Mouse (Mus musculus): ENCODE data around the gene Trim23. TPM values are rescaled to one million over a fixed set of nuclear protein-coding genes. Genes with fewer than 3 reads are reported as not detected.

Trim23 gene
- total RNA-seq, 1 experiment from 2014 or later: 23.2 TPM

Other genes with a start within 250 kb of the Trim23 start
- gene Nln, start 69.2 kb upstream of the Trim23 start, total RNA-seq (2021): 19.0 and 22.8 TPM in 2 replicates
- 5.1 and 5.2 TPM in 2 replicates for gene Sgtb, start 69.1 kb upstream of the Trim23 start, total RNA-seq (2021)
- gene Trappc13, start 328 bp upstream of the Trim23 start, total RNA-seq (2021): 55.4 and 61.0 TPM in 2 replicates
- 3.3 and 7.1 TPM in 2 replicates for gene Cenpk, start 49.8 kb downstream of the Trim23 start, total RNA-seq (2021)
- 17.3 and 17.8 TPM in 2 replicates for gene Ppwd1, start 50.0 kb downstream of the Trim23 start, total RNA-seq (2021)
- 3.8 and 4.2 TPM in 2 replicates for gene Adamts6, start 109.0 kb downstream of the Trim23 start, total RNA-seq (2021)

Measured in adrenal gland, postnatal 25 days (tissue).